Mouse (Mus musculus) CH12.LX (cell line): ENCODE results near the gene Cdc14b. TPM values are rescaled to one million over a fixed set of nuclear protein-coding genes. Genes with fewer than 3 reads are reported as not detected.
A peak's percentile ranks its signal among the peaks of the same experiment; 100 is the strongest.

Experiments
- DNase-seq: peaks from one replicate; pipeline ENCODE4 v3.0.0-alpha.2; 2013; ENCODE audit errors: extremely low read depth
- H3K27ac ChIP-seq: 2 replicates; pipeline ENCODE4 v1.5.1; 2012; ENCODE audit warnings: low read depth, mild to moderate bottlenecking, control low read depth, moderate library complexity; ENCODE audit not compliant: insufficient read depth
- H3K27me3 ChIP-seq: replicated peaks from 2 replicates; pipeline ENCODE3; 2012; ENCODE audit warnings: inconsistent platforms
- H3K36me3 ChIP-seq, 2 experiments: replicated peaks in 1 of 2; 2 replicates each; pipeline versions ENCODE3 to v1.6.1; 2012; ENCODE audit warnings: inconsistent platforms in 1 of 2, low read length in 1 of 2, mild to moderate bottlenecking in 1 of 2, mixed read lengths in 1 of 2, moderate library complexity in 1 of 2; ENCODE audit not compliant: control insufficient read depth in 1 of 2, insufficient read depth in 1 of 2
- H3K4me1 ChIP-seq, 2 experiments: 2 replicates each; pipeline ENCODE4 v1.6.1; 2012; ENCODE audit warnings: inconsistent platforms in 1 of 2, moderate library complexity in 1 of 2; ENCODE audit not compliant: insufficient read depth in 2 of 2, control insufficient read depth in 1 of 2
- H3K4me2 ChIP-seq: 2 replicates; pipeline ENCODE4 v1.6.1; 2012; ENCODE audit warnings: low read depth, mild to moderate bottlenecking, control low read depth; ENCODE audit not compliant: poor library complexity, insufficient read depth, severe bottlenecking
- H3K4me3 ChIP-seq, 3 experiments: fragments of 150-350 bp in 1 of 3; sonication (generic) in 1 of 3; replicated peaks in 1 of 3; 2 replicates each; pipeline versions ENCODE3 to v1.5.1; 2011 to 2012; ENCODE audit warnings: low read depth in 2 of 3, low read length in 2 of 3, mild to moderate bottlenecking in 2 of 3, moderate library complexity in 2 of 3, control low read depth in 1 of 3, improper control_type of control experiment in 1 of 3, inconsistent platforms in 1 of 3, mixed read lengths in 1 of 3; ENCODE audit not compliant: poor library complexity in 1 of 3
- H3K79me2 ChIP-seq: replicated peaks from 2 replicates; pipeline ENCODE4 v1.6.1; 2012; ENCODE audit warnings: mild to moderate bottlenecking, moderate library complexity; ENCODE audit not compliant: control insufficient read depth, poor library complexity, insufficient read depth, severe bottlenecking; ENCODE audit errors: extremely low read depth
- H3K9ac ChIP-seq: 2 replicates; pipeline ENCODE4 v1.6.1; 2012; ENCODE audit warnings: low read depth, mild to moderate bottlenecking, control low read depth, moderate library complexity; ENCODE audit not compliant: insufficient read depth
- H3K9me3 ChIP-seq: replicated peaks from 2 replicates; pipeline ENCODE3; 2012; ENCODE audit warnings: low read length, inconsistent platforms, mixed read lengths
- BHLHE40 ChIP-seq: IDR thresholded peaks from 2 replicates; pipeline ENCODE4 v1.6.1; 2011; ENCODE audit warnings: mild to moderate bottlenecking, low read depth, low read length, improper control_type of control experiment
- CHD1 ChIP-seq: IDR thresholded peaks from 2 replicates; pipeline ENCODE4 v1.6.1; 2012; ENCODE audit warnings: low read depth, low read length, improper control_type of control experiment, inconsistent platforms
- CHD2 ChIP-seq: IDR thresholded peaks from 2 replicates; pipeline ENCODE4 v1.6.1; 2011; ENCODE audit warnings: low read length, improper control_type of control experiment
- CTCF ChIP-seq, 2 experiments: IDR thresholded peaks in 1 of 2; conservative IDR thresholded peaks in 1 of 2; 2 replicates each; pipeline ENCODE4 v1.5.1; 2011 to 2012; ENCODE audit warnings: low read depth in 2 of 2, low read length in 2 of 2, improper control_type of control experiment in 1 of 2, inconsistent platforms in 1 of 2, mild to moderate bottlenecking in 1 of 2, moderate library complexity in 1 of 2
- E2F4 ChIP-seq: IDR thresholded peaks from 2 replicates; pipeline ENCODE4 v1.6.1; 2011; ENCODE audit warnings: low read depth, low read length, improper control_type of control experiment; ENCODE audit not compliant: insufficient replicate concordance
- ELF1 ChIP-seq: IDR thresholded peaks from 2 replicates; pipeline ENCODE4 v1.6.1; 2014; ENCODE audit warnings: low read depth, mild to moderate bottlenecking, inconsistent platforms, low read length, improper control_type of control experiment
- ETS1 ChIP-seq: conservative IDR thresholded peaks from 2 replicates; pipeline ENCODE4 v1.6.1; 2012; ENCODE audit warnings: low read depth, mild to moderate bottlenecking, inconsistent platforms, low read length, improper control_type of control experiment, moderate library complexity
- GABPA ChIP-seq: IDR thresholded peaks from 2 replicates; pipeline ENCODE4 v1.6.1; 2012; ENCODE audit warnings: low read depth, low read length, improper control_type of control experiment, inconsistent platforms; ENCODE audit not compliant: insufficient replicate concordance
- HCFC1 ChIP-seq: IDR thresholded peaks from 2 replicates; pipeline ENCODE4 v1.6.1; 2012; ENCODE audit warnings: low read depth, mild to moderate bottlenecking, inconsistent platforms, low read length, improper control_type of control experiment
- KAT2A ChIP-seq: IDR thresholded peaks from 2 replicates; pipeline ENCODE4 v1.6.1; 2012; ENCODE audit warnings: low read length, improper control_type of control experiment, inconsistent platforms; ENCODE audit not compliant: insufficient replicate concordance
- MAFK ChIP-seq: IDR thresholded peaks from 2 replicates; pipeline ENCODE4 v1.6.1; 2011; ENCODE audit warnings: low read length, improper control_type of control experiment; ENCODE audit not compliant: insufficient replicate concordance
- MAX ChIP-seq: IDR thresholded peaks from 2 replicates; pipeline ENCODE4 v1.6.1; 2011; ENCODE audit warnings: low read length, improper control_type of control experiment
- MXI1 ChIP-seq: IDR thresholded peaks from 2 replicates; pipeline ENCODE4 v1.6.1; 2011; ENCODE audit warnings: mild to moderate bottlenecking, low read depth, low read length, improper control_type of control experiment
- MYC ChIP-seq: IDR thresholded peaks from 2 replicates; pipeline ENCODE4 v1.6.1; 2011; ENCODE audit warnings: low read depth, mild to moderate bottlenecking, improper control_type of control experiment, low read length
- POLR2AphosphoS2 ChIP-seq: IDR thresholded peaks from 2 replicates; pipeline ENCODE4 v1.6.1; 2011; ENCODE audit warnings: low read depth, low read length, improper control_type of control experiment
- RCOR1 ChIP-seq: conservative IDR thresholded peaks from 2 replicates; pipeline ENCODE4 v1.6.1; 2012; ENCODE audit warnings: low read depth, mild to moderate bottlenecking, inconsistent platforms, low read length, improper control_type of control experiment
- SMC3 ChIP-seq: IDR thresholded peaks from 2 replicates; pipeline ENCODE4 v1.6.1; 2011; ENCODE audit warnings: low read depth, low read length, improper control_type of control experiment
- TBP ChIP-seq: conservative IDR thresholded peaks from 2 replicates; pipeline ENCODE4 v1.6.1; 2011; ENCODE audit warnings: low read depth, low read length, improper control_type of control experiment
- USF2 ChIP-seq: conservative IDR thresholded peaks from 2 replicates; pipeline ENCODE4 v1.6.1; 2011; ENCODE audit warnings: low read depth, low read length, improper control_type of control experiment
- dilution Hi-C: fragments of 300-500 bp; cut with MboI; formaldehyde crosslinking; loops from 2 replicates; pipeline ENCODE4 v1.14.3; 2020; ENCODE audit warnings: low sequenced_read_pairs; ENCODE audit not compliant: extremely low pct_unique_long_range_greater_than_20kb, extremely low pct_ligation_motif_present
- in situ Hi-C: fragments of 300-500 bp; cut with MboI; formaldehyde crosslinking; loops from 3 replicates; pipeline ENCODE4 v1.14.3; 2019; ENCODE audit warnings: low sequenced_read_pairs, low pct_ligation_motif_present, low pct_unique_long_range_greater_than_20kb, mixed read lengths
- polyA plus RNA-seq: library from polyadenylated mRNA; unstranded; fragments of >175 nt; gene quantifications from 2 replicates; pipeline ENCODE4 v1.2.1, GENCODE M21; 2012; ENCODE audit warnings: low read depth; ENCODE audit not compliant: insufficient read length
- total RNA-seq, 2 experiments: library from RNA; depleted of rRNA; stranded (reverse); fragments of 300-350 nt in 1 of 2; fragments of >200 nt in 1 of 2; gene quantifications; 2 replicates each; pipeline ENCODE4 v1.2.3; 2012 to 2014

Gene Cdc14b
- total and polyA plus RNA-seq, 3 experiments: 2.7 to 5.5 (median 4.6) TPM

GRCm38 (mm10) chr13:64186516-64186915 is 88.6 kb downstream of the Cdc14b start:
- H3K36me3 ChIP-seq: no peaks in the 10 kb centered on the region
- dilution Hi-C loops (no loop called here), in situ Hi-C loops (loop anchor here (10.0 kb wide), 1 partner anchor 128 kb away; the partner anchor contains the start of gene Aaed1)
- TF ChIP-seq MYC: no peak
- TF ChIP-seq POLR2AphosphoS2: no peak
- no peak for TF ChIP-seq MXI1
- no peak for TF ChIP-seq HCFC1
- DNase-seq: no peak
- no peak overlapping the region for H3K9ac ChIP-seq
- H3K27ac ChIP-seq: no peak overlapping the region
- no peaks in the 10 kb centered on the region for H3K79me2 ChIP-seq
- peaks cover 7 to 29% of the 10 kb centered on the region in 2 experiments; a peak in 2 of 4 replicates for H3K4me1 ChIP-seq
- H3K9me3 ChIP-seq: no peaks in the 10 kb centered on the region
- H3K4me2 ChIP-seq: no peak overlapping the region
- H3K27me3 ChIP-seq: peaks cover 1% of the 10 kb centered on the region
- no peak overlapping the region for H3K4me3 ChIP-seq

- in situ Hi-C loops (loop anchor here (10.0 kb wide), 1 partner anchor 129 kb away; the partner anchor contains the start of gene Aaed1), dilution Hi-C loops (no loop called here)
- H3K79me2 ChIP-seq: no peaks in the 10 kb centered on the region
- TF ChIP-seq BHLHE40 (peak; percentile 84), USF2 (no peak), RCOR1 (0 out of 2 replicates have a peak, but pooled peaks have one; percentile 35), ETS1 (no peak; the same call in 1 of the 2 replicates), ELF1 (no peak), MAX (peak; percentile 84), MYC (0 out of 2 replicates have a peak, but pooled peaks have one; percentile 32)
- no peak overlapping the region for H3K4me2 ChIP-seq
- peaks cover 7 to 29% of the 10 kb centered on the region in 2 experiments; a peak in 2 of 4 replicates for H3K4me1 ChIP-seq
- no peaks in the 10 kb centered on the region for H3K9me3 ChIP-seq
- no peaks in the 10 kb centered on the region for H3K36me3 ChIP-seq
- H3K27me3 ChIP-seq: peaks cover 1% of the 10 kb centered on the region
- DNase-seq: peak; percentile 69
- H3K4me3 ChIP-seq: no peak overlapping the region
- no peak overlapping the region for H3K9ac ChIP-seq
- H3K27ac ChIP-seq: no peak overlapping the region
Measured at GRCm38 (mm10) chr13:64185586-64185985, 89.5 kb downstream of the Cdc14b start.

GRCm38 (mm10) chr13:64185176-64185575 is 89.9 kb downstream of the Cdc14b start:
- Histone ChIP-seq H3K4me2 (no peak overlapping the region), H3K36me3 (no peaks in the 10 kb centered on the region), H3K4me1 (peaks cover 7 to 29% of the 10 kb centered on the region in 2 experiments; a peak in 2 of 4 replicates), H3K79me2 (no peaks in the 10 kb centered on the region), H3K4me3 (no peak overlapping the region), H3K27me3 (peaks cover 1% of the 10 kb centered on the region), H3K27ac (no peak overlapping the region), H3K9ac (no peak overlapping the region), H3K9me3 (no peaks in the 10 kb centered on the region)
- no peak for TF ChIP-seq TBP
- TF ChIP-seq MAFK: no peak
- TF ChIP-seq KAT2A: no peak
- TF ChIP-seq E2F4: no peak
- TF ChIP-seq CTCF (conservative IDR thresholded peaks at IDR 0.05 in 1 of 2, IDR thresholded peaks at IDR 0.05 in 1 of 2; ENCODE audit: low read depth in 2 of 2, low read length in 2 of 2): no peak
- TF ChIP-seq ELF1: no peak
- TF ChIP-seq CHD2: no peak
- no peak for TF ChIP-seq GABPA
- TF ChIP-seq SMC3: no peak
- TF ChIP-seq MYC: no peak
- TF ChIP-seq HCFC1: no peak
- TF ChIP-seq CHD1: no peak
- in situ Hi-C loops: loop anchor here (10.0 kb wide), 1 partner anchor 130 kb away; the partner anchor contains the start of gene Aaed1
- dilution Hi-C loops: no loop called here
- DNase-seq: no peak
